Mouse (Mus musculus): ENCODE data around the gene Lcmt1.

Lcmt1 gene

DNA sequence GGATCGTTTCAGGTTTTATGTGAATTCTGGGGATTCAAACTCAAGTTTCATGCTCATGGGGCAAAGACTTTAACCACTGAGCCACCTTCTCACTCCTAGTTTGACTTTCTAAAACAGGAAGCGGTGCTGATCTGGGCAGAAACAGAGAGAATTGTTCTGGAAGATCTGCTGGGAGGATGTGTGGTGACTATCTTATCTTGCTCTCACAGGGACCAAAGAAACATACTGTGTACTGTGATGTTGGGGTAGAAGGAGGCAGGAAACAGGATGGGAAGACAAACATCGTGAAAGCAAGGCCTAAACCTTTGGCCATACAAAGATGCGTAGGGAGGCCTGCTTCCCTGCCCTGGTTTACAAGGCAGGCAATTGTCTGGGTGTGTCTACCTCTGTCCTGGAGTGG is 89.7 kb downstream of the Lcmt1 start:
- no peak for DNase-seq (ENCODE audit: low spot score)

GRCm38 (mm10) chr7:123461316-123461715 is 91.7 kb downstream of the Lcmt1 start:
- no peak for DNase-seq (ENCODE audit: low spot score)

- DNase-seq (ENCODE audit: low spot score): peak; percentile 21
Observed at GRCm38 (mm10) chr7:123462070-123462501, 92.5 kb downstream of the Lcmt1 start, which contains the start of gene Aqp8. Gene Aqp8, plus strand, starts transcription at chr7:123462291.

DNA sequence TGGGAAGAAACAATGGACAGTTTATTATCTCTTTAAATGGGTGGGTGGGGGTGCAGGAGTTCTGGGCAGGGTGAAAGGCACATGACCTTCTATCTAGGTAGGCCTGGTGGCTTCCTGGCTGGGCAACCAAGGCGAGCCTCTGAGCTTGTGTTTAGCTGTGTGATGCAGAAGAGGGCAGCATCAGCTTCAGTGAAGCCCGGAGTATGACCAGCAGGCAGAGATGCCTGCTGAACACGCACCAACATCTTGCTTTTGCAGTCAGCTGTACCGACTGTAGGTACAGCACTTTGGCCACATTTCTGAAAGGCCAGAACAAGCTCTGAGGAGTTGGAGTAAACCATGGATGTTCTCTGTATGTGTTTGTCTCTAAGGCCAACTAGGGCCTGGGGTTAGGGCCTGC is 94.0 kb downstream of the Lcmt1 start:
- no peak for DNase-seq (ENCODE audit: low spot score)

DNA sequence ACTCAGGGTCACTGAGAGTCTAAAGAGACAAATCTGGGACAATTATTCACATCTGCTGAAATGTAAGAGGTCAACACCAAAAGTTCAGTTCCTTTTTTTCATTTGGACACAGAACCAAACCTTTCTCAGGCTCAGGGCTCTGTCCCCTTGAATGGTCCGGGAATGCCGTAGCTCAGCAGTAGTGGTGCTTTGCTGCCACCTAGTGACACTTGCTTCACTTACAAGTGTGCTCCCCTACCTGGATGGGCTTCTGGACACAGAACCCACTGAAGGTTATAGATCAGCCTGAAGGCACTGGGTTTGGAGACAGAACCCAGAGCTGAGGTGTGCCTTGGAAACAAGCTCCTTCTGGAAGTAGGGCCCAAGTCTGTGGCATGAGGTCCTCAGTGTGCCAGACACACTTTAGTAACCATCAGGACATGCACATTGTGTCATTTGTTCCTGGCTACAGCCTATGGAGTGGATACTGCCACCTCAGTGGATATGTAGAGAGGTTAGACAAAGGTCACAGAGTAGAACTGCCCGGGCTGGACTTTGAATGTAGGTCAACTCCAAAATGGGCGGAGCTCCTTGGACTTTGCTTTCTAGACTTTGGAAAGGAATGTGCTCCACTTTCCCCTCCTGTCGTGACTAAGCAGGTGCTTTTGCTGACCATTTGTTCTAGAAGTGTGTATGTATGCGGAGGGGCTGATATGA is 96.3 kb downstream of the Lcmt1 start:
- peak; percentile 23 for DNase-seq (ENCODE audit: low spot score)

DNA sequence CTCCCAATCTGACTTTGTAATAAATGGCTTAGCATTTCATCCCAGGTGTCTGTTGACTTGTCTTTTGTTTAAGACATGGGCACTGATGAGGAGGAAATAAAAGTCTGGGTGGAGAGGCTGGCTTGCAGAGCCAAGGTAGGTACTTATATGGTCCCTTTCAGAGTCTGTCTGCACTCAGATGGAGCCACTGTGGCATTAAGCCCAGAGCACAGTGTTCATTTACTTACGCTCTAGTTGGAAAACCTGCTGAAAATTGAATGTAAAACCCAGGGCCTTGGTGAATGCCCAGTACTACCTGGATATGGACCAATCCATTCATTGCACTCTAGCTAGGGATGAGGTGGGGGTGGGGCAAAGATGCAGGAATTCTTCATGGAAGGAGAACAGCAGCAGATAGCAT is 98.4 kb downstream of the Lcmt1 start:
- no peak for DNase-seq (ENCODE audit: low spot score)

Data from ovary, adult 18-20 months (tissue).